Mouse (Mus musculus) kidney, postnatal 14 days (tissue): ENCODE measurements at regions not wholly inside any gene's neighbourhood (a gene's known extent, or its start where the extent isn't known, plus 50 kb on each side); places are given as distances from the start of the nearest gene placed in this dataset.

Source experiments
- DNase-seq: peaks from one replicate; pipeline ENCODE4 v3.0.0; 2022; ENCODE audit warnings: mixed read lengths

DNA sequence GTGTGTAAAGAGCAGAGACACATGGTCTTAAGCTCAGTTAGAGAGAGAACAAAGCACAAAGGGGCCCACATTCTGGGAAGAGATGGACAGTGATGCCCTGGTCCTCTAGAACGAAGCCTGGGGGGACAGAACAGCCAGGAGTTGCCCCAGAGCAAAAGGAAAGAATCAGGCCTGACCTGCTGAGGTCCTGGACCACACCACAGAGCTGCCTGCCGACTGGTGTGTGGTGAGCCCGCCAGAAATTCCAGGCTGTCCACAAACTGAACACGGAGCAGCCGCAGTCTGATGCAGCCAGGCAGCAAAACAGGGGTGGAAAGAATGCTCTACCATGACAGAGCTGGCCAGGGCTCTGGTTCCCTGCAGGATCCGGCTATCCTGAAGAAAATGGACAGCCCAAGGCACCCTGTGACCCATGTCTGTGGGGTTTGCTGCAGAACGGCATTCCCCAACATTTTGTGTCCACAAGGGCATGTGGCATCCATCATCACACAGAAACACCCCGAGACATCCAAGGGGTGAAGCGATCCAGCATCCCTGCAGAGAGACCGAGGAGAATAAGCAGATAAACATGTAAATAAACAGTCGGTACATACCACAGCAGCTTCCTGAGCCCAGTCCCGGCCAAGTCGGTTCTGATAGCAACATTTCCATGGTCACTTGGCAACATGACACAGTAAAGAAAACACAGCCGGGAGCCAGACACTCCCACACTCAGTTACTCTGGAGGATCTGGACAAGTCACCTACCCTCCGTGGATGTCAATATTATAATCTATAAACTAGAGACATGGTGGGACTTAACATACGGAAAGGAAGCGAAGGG is 65.3 kb upstream of the Pomp start:
- DNase-seq = peak; percentile 27

DNA sequence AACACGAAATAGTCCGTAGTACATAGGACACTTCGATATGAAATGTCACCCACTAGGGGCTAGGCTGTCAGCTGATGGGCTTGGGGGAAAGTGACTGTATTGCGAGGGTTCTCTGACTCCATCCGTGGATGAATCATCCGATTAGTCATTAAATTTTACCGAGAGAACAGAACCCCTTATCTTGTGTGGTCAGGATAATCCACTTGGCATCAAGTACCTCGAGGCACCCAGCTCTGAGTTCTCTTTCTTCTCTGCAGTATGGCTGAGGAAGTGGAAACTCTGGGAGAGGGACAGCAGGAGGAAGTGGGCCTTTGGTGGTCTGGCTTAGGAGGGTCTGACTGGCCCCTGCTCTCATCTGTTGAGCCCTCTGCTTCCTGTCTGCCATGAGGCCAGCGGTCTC is 67.2 kb upstream of the Pomp start:
- DNase-seq = no peak

DNA sequence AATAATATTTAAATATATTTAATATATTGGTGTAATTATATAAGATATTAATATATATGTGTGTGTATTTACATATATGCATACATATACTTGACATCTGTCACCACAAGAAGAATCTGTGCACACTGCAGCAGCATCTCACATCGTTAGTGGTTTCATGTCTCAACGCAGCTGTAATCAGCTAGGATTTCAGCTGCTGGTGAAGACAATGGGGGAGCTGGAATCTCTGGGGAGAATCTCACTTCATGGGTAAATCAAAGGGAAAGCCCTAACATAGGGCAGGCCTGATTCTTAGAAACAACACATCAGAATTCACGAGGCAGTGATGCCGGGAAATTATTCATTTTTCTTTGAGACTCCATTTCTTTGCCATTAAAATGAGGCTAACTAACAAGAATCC is 66.8 kb upstream of the Flt1 start:
- DNase-seq = no peak

DNA sequence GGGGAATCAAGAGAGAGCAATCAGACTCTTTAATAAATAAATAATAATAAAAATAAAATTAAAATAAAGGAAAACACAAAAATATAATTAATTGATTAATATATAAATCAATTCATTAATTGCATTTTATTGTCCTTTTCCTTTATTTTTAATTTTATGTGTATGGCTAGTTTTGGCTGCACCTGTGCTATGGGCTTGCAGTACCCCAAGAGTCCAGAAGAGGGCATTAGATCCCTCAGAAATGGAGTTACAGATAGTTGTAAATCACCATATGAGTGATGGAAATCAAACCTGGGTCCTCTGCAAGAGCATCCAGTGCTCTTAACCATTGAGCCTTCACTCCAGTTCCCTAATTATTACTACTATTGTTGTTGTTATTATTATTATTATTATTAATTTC is 65.3 kb upstream of the Flt1 start:
- no peak for DNase-seq

DNA sequence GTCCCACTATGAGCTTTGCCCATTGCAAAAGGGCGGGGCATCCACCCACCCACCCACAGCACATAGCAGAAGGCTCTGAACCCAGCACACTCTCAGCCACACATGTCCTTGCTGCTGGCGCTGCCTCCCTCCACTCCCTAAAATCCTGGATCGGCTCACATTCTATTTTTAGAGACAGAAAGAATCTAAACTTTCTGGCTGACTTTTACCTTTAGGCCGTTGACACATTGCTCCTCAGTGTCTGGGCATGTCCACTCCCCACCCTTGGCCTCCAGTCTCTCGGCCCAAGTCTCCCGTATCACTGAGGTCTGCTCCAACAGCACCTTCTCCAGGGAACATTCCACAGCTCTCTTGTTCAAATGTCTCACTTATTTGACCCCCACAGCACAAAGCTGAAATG is 62.7 kb upstream of the Flt1 start:
- no peak for DNase-seq

DNA sequence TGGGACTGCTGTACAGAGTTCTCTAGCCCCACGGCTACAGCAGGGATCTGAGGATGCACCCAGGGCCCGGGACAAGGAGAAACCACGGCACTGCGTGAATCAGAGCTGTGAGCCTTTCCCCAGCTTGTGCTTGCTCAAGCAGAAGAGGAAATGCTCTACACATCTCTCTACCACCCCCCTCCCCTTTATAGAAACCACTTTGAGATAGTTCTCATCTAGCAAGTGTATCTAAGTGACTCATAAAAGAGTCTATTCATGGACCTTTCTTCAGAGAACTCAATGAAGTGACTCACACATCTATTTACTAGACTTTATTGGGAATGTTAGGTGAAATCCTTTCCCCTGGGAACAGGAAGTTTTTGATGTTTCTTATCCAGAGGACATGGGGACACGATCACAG is 61.0 kb upstream of the Flt1 start:
- no peak for DNase-seq

DNA sequence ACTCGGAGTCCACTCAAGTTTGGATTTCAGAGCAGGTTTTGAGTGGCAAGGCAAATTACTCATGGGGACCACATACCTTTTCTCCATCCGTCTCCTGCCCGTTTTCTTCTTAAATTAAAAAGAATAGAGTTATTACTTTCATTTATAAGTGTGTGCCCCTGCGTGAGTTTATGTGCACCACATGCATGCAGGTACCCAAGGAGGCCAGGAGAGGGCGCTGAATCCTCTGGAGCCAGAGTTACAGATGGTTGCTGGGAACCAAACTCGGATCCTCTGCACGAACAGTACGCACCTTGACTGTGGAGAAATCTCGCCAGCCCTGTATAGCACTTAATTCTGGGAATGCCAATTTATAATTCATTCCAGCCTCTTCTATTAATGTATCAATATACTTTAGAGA is 58.3 kb upstream of the Flt1 start:
- DNase-seq = no peak

DNA sequence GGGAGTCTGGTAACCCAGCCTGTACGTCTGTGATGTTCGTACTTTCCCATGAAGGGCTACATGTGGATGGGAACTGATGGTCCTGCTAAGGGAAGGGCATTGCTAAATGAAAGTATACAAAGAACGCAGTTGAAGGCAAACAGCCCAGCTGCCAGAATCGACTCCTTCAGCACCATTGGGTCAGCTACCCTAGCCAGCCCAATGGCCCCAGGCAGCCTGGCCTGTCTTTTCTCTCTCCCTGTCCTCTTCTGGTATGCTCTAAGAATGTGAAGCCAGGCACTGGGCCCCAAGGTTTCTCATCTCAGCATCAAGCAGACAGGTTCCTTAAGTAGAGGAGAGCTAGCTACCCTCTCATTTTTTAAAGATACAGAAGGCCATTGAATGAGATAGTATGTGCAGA is 57.7 kb upstream of the Flt1 start:
- no peak for DNase-seq

DNA sequence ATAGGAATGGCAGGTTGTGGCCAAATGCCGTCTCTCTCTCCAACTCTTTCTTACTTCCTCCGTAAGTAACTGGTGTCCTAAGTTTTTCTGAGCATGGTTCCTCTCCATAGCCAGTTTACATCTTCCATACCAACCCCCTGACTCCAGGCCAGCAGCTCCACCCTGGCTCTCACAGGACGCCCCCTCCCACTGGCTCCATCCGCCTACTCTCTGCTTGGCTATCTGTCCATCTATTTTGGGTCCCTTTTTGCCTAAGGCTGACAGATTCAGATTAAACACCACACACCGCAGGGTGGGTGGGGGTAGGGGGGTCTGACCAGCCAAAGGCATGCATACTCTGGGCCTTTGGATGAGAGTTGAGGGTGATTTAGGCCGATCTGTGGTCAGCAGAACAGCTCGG is 57.0 kb upstream of the Flt1 start:
- no peak for DNase-seq

DNA sequence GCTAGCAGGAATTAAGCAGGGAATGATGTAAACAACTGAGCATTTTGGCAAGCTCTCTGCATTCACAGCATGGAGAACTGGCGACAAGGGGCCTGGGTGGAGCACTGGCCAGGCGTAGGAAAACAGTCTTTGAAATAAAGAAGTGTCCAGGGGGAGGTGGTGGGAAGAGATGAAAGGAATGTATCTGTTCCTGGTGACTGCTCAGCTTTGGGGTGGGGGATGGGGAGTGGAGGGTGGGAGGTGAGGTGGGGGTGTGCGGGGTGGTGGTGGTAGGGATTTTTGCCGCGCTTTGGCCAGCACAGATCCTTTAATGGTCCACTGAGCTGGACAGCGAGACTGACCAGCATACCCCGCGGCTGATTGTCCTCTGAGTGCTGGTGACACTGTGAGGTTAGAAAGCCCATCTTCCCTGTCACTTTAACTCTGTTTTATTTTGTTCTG is 56.5 kb upstream of the Flt1 start:
- DNase-seq = no peak

DNA sequence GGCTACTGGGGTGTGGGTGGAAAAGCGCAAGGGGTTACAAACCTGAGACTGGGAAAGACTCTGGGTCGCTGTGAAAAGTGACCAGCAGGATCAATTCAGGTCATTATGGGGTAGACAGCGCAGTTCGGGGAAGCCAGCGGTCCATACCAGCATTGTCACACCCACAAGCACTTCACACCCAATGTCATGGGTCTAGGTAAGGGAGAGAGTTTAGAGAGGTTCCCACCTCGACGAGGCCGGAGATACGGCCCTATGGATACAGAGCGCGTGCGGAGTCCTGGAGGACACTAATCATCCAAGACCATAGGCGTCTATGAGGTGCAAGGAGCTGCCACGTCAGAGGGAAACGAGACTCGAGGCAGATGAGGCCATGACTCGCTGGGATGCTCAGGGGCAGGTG is 55.4 kb upstream of the Flt1 start:
- DNase-seq = no peak

DNA sequence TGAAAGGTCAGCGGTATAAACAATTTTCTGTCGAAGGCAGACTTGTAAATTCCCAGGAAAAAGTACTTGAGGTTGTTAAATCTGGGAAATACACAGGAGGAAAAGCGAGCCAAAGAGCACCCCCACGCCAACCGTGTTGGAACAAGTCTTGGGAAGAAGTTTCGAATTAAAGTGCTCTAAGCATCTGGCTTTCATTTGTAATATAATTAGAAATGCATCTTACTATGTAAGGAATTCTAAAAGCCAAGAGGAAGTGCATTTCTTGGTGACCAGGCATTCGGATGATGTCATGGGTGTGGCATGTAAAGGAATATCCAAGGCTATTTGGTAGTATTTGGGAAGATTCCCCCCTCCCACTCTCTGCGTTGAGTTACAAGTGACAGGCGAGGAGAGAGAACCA is 52.7 kb upstream of the Flt1 start:
- no peak for DNase-seq
